Mouse (Mus musculus) adrenal gland, postnatal 4 days (tissue): ENCODE data around the gene Frmd3. TPM values are rescaled to one million over a fixed set of nuclear protein-coding genes. Genes with fewer than 3 reads are reported as not detected.
"Not testable (repeated sequence)": the region's sequence is repeated elsewhere in the genome, so short reads cannot be mapped to it uniquely, and the experiment has no call there.

Experiments
- DNase-seq, 2 experiments: peaks; one replicate each; pipeline ENCODE4 v3.0.0; 2021 to 2022; ENCODE audit warnings: low spot score in 2 of 2, mixed read lengths in 2 of 2
- long read RNA-seq, 2 experiments: library from polyadenylated mRNA; stranded (forward); transcript quantifications; one replicate each; pipeline ENCODE4 v2.0.0; 2021
- total RNA-seq, 2 experiments: library from RNA; stranded (reverse); gene quantifications; 2 replicates each; pipeline ENCODE4 v1.2.3; 2021

Frmd3 gene
- 1 to 10 TPM; 1.9 to 2.0 TPM for total RNA-seq
- long read RNA-seq, experiment 1: 0 reads
- long read RNA-seq, experiment 2, full-length matches to known transcripts: 2 of 3 reads
- long read RNA-seq, experiment 2, partial matches to known transcripts: 0 of 3 reads
- long read RNA-seq, experiment 2, other reads (novel, unspliced or antisense): 1 of 3 reads

DNA sequence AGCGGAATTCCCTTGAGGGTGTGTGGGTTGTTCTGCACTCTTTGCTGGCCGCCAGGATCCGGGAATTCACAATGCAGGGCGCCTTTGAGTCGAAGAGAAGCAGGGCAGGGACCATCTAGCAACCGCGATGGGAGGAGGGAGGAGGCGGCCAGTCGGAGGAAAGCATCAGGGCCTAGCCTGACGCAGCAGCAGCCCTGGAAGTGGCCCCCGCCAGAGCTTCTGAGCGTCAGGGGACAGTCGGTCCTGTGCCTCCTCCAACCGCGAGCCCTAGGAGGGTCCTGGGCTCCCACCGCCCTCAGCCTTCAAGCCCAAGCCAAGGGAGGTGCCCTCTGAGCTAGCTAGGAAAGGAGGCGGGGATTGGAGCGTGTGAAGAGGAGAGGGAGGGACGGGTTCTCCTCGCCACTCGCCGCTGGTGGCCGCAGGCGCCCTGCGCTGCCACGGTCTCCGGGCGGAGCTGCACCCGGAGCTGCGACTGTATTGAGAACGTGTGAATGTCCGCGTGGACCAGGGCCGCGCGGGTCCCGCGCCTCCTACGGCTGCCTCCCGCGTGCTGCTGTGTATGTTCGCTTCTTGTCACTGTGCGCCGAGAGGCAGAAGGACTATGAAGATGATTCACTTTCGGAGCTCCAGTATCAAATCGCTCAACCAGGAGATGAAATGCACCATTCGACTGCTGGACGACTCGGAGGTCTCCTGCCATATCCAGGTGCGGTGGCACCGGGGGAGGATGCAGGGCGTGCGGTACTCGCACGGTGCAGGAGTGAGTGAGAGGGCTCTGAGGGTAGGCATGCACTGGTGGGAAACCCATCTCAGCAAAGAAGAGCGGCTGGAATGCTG is at the start of gene Frmd3:
Gene Frmd3 (plus strand): TSS at position 232 of the 837 bp plus-strand sequence.
- peak in 1 of 2 experiments; percentile 9 for DNase-seq

GRCm38 (mm10) chr4:73980454-73980853 is 32.8 kb upstream of the Frmd3 start:
- DNase-seq: no peak

DNA sequence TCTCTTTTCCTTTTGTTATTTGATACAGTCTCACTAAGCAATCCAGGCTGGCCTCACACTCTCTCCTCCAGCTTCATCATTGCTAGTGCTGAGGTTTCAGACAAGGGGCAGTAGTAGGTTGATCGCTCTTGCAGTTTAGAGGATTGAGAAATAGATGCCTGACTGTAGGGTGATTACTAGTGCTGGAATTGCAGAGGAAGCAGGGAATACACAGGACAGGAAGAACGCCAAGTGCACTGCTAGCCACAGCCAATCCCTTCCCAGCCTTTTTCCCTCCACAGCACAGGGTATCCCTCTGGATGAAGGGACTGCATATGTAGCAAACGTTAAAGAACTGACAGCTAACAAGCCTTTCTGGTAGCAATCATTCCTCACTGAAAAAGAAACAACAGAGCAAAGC is 965 bp upstream of the Frmd3 start:
- no peak for DNase-seq

GRCm38 (mm10) chr4:74012700-74013099 is 542 bp upstream of the Frmd3 start:
- no peak for DNase-seq

DNA sequence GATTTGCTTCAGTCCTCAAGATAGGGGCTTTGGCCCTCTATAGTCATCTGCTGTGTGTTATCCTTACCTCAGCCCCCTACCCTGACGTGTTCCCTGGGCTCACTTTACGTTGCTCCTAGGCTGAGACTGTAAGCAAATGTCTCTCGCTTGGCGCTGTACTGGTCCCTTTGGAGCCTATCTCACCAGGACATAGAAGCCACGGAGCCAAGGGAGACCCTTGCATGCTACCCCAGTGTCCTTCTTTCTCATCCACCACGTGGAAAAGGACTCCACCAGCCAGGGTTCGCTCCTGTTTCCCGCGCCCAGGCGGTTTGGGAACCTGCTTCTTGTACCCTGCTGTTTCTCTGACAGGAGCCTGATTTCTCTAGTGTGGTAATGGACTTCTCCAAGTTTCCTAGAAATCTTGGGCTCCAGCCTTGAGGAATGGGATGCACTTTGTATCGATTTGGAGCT is 832 bp downstream of the Frmd3 start:
- DNase-seq: no peak

- no peak for DNase-seq
Measured at GRCm38 (mm10) chr4:74020084-74020483, 6.8 kb downstream of the Frmd3 start.

DNA sequence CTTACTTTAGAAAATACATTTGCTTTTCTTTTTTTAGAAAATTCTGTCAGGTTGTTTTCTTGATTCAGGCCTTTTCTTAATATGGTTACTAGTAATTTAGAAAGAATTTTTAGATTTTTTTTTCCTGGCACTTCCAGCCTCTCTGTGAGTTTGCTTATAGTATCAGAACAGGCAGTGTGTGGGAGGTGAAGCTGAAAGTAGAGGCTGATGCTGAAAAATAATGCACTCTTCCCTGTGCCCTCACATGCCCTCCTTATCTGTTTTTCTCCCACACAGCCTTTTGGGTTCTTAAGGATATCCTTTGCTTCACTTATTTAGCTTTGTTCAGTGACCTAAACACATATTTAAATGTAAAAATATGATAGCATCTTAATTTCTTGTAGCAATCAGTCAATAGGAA is 30.0 kb downstream of the Frmd3 start:
- no peak for DNase-seq

- DNase-seq: no peak
Measured at GRCm38 (mm10) chr4:74051692-74052091, 38.5 kb downstream of the Frmd3 start.

DNA sequence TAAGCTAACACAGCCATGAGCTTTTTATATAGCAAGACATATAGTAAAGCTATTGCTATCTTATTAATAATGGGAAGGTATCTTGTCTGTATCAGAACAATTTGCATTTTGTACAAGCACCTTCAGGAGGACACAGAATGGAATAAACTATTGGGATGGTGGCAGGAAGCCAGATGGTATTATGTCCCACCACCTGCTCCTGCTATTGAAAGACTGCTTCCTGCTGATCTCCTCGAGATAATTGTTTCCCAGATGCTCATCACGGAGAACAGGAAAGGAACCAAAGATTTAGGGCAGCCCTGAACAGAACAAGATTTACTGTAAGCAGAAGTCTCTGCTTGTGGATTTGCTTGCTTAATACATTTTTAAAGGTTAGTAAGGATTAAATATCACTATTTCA is 63.5 kb downstream of the Frmd3 start:
- no peak for DNase-seq

GRCm38 (mm10) chr4:74110816-74111215 is 97.6 kb downstream of the Frmd3 start:
- no peak for DNase-seq

- no peak for DNase-seq
Measured at GRCm38 (mm10) chr4:74191528-74191927, 178.3 kb downstream of the Frmd3 start.

GRCm38 (mm10) chr4:74201281-74201811 is 188.1 kb downstream of the Frmd3 start:
- no peak for DNase-seq

GRCm38 (mm10) chr4:74221780-74222179 is 208.5 kb downstream of the Frmd3 start:
- DNase-seq: not testable (repeated sequence)

- no peak for DNase-seq
Measured at GRCm38 (mm10) chr4:74222360-74222759, 209.1 kb downstream of the Frmd3 start.

GRCm38 (mm10) chr4:74224210-74224609 is 211.0 kb downstream of the Frmd3 start:
- no peak for DNase-seq

DNA sequence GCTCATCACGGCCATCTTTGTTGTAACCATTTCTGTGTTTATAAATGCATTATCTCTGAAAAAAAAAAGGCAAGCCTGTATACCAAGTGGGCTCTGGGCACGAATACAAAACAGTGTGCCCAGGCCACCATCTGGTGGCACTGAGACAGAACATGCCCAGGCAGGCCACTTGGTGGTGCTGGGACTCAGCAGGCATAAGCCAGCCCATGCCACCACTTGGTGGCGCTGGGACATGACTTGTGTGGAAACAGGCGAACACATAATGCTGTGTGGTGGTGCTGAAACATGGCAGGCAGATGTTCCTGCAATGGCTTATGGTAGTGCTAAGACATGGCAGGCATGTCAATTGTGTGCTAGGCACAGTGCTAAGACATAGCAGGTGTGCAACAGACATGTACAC is 217.8 kb downstream of the Frmd3 start:
- no peak for DNase-seq

GRCm38 (mm10) chr4:74231405-74231804 is 218.2 kb downstream of the Frmd3 start:
- DNase-seq: no peak

GRCm38 (mm10) chr4:74233534-74233933 is 220.3 kb downstream of the Frmd3 start:
- DNase-seq: no peak

GRCm38 (mm10) chr4:74242176-74242575 is 228.9 kb downstream of the Frmd3 start, which contains the start of gene Kdm4c:
Gene Kdm4c, plus strand, starts transcription at chr4:74242497.
- DNase-seq: no peak
